Mouse (Mus musculus) E14TG2a.4 (cell line): ENCODE results near the gene She.

Experiments used
- H3K27me3 ChIP-seq: 2 replicates; pipeline ENCODE4 v1.6.1; 2014; ENCODE audit warnings: low read length, control low read depth; ENCODE audit not compliant: insufficient read depth
- H3K36me3 ChIP-seq: 2 replicates; pipeline ENCODE4 v1.6.1; 2014; ENCODE audit warnings: low read length, control low read depth; ENCODE audit not compliant: insufficient read depth
- H3K4me1 ChIP-seq: replicated peaks from 2 replicates; pipeline ENCODE4 v1.6.1; 2014; ENCODE audit warnings: low read depth, low read length, control low read depth
- H3K4me3 ChIP-seq: replicated peaks from 2 replicates; pipeline ENCODE4 v1.5.1; 2014; ENCODE audit warnings: mild to moderate bottlenecking, low read length
- H3K9me3 ChIP-seq: 2 replicates; pipeline ENCODE4 v1.6.1; 2014; ENCODE audit warnings: low read length, control low read depth
- CTCF ChIP-seq: conservative IDR thresholded peaks from 2 replicates; pipeline ENCODE4 v1.5.1; 2014; ENCODE audit warnings: low read length
- NANOG ChIP-seq: IDR thresholded peaks from 2 replicates; pipeline ENCODE4 v1.6.1; 2014; ENCODE audit warnings: borderline replicate concordance, low read length, mixed read lengths
- POU5F1 ChIP-seq: IDR thresholded peaks from 2 replicates; pipeline ENCODE4 v1.6.1; 2014; ENCODE audit warnings: low read length, borderline replicate concordance

Gene She

DNA sequence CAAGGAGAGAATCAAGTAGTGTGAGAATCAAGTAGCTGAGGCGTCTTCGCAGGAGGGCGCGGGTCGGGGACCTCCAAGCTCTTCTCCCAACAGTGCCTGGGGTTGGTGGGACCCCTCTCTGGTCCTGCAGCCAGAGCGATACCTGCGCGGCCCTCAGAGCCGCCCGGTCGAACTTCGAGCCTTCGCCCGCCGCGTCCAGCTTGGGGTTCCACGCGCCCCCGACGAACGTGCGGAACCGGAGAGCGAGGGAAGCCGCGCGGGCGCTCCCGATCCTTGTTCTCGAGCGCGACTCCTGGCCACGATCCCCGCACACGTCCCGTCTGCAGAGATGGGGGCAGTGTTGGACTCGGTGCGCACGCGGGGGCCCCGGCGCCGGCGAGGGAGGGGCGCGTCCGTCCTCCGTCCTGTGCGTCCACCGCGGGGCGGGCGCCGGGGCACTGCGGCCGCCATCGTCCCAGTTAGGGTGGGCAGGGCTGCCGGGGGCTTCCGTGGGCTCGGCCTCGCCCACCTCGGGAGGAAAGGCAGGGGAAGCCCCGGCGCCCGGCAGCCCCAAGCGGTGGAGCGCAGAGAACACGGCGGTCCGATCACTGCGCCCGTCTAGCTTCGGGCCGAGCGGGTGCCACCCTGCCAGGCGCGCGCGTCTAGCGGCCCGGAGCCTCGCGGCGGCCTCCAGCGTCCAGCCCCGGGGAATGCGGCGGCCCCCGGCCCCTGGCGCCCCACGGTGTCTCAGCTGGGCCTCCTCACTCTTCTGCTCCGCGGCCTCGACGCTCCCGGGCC, at the start of gene She:
Gene She (plus strand): TSS at position 556 of the 777 bp plus-strand sequence.
- Histone ChIP-seq H3K27me3 (peaks cover 59% of the 10 kb centered on the region), H3K9me3 (peaks cover 9% of the 10 kb centered on the region), H3K36me3 (no peaks in the 10 kb centered on the region), H3K4me1 (peaks cover 45% of the 10 kb centered on the region), H3K4me3 (peak within 1 kb of the TSS; percentile 83)
- TF ChIP-seq POU5F1 (no peak), CTCF (no peak), NANOG (no peak)

DNA sequence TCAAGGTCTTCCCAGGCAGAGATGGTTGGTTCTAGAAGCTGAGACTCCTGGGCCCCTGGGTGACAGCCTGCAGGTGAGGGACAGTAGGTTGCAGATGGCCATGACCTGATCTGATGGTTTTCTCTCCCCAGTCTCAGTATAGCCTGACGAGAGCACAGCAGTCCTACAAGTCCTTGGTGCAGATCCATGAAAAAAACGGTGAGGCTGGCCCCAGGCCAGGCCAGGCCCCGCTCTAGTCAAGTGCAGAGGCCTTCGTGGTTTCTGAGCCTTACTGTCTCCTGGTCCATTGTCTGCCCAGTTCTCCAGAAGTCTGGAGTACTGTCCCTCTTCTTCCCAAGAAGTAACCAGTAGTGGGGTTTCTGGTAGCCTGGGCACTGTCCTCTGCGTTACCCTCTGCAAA, 49.5 kb upstream of the She start:
- H3K4me1 ChIP-seq, result peaks cover 65% of the 10 kb centered on the region
- H3K27me3 ChIP-seq, result no peaks in the 10 kb centered on the region
- no peak overlapping the region for H3K4me3 ChIP-seq
- no peaks in the 10 kb centered on the region for H3K9me3 ChIP-seq
- no peak for TF ChIP-seq NANOG
- TF ChIP-seq POU5F1, result no peak
- TF ChIP-seq CTCF, result no peak
- peaks cover 77% of the 10 kb centered on the region for H3K36me3 ChIP-seq

DNA sequence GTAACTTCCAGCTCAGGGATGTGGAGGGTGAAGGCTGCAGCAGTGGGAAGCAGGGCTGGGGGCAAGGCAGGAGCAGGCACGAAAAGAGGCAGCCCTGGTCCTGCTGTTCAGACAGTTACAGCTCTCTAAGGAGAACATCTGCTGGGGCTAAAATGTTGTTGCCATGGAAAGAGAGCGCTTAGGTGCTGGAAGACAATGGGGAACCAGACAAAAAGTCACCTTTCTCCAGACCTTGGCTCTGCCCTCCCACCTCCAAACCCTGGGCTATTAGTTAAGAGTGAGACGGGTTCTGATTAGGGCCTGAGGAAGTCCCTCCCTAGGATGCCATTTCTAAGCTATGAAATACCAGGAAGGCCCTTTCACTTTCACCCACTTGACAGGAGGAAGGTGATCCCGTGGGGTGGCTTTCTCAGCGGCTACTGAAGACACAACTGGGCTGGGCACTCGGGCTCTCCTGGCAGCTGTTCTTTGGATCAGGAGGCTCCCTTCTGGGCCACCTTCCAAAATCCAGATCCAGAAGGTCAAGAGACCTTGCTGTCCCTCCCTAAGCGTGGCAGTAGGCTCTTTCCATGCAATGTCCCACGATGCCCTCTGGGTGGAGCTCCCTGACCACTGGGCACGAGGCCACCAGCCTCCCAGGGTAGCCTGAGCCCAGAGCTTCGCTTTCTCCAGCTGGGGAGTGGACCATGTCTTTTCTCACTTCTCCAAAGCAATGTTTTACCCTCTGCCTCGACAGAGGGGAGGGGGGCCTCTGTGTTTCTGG, 46.0 kb upstream of the She start:
- H3K4me1 ChIP-seq, result peaks cover 91% of the 10 kb centered on the region
- H3K36me3 ChIP-seq, result peaks cover 42% of the 10 kb centered on the region
- H3K9me3 ChIP-seq, result peaks cover 3% of the 10 kb centered on the region; the same call in 1 of the 2 replicates
- H3K4me3 ChIP-seq, result peak overlapping the region; percentile 23; the same call in 1 of the 2 replicates
- TF ChIP-seq CTCF (peak; percentile 24; the same call in 1 of the 2 replicates), POU5F1 (no peak)
- no peaks in the 10 kb centered on the region for H3K27me3 ChIP-seq

DNA sequence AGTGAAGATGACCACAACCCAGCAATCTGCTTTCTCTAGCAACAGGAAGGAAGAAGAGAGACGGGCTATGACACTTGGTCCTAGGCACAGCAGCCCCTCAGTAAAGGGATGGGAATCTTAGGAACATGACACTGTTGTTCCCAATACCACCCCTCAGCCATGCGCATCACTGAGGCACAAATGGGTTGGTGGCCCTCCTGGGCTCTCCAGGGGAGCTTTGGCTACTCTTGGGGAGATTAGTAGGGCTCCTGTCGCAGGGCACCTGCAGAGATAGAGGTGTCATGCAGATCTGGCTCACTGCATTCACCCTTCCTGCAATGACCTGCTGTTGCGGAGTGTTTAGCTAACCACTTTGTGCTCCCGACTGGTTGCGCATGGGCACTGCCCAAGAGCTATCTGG, 44.9 kb upstream of the She start:
- Histone ChIP-seq H3K9me3 (peaks cover 8% of the 10 kb centered on the region), H3K4me3 (no peak overlapping the region), H3K36me3 (peaks cover 31% of the 10 kb centered on the region), H3K4me1 (peaks cover 80% of the 10 kb centered on the region), H3K27me3 (no peaks in the 10 kb centered on the region)
- TF ChIP-seq CTCF, result no peak
- no peak for TF ChIP-seq NANOG
- TF ChIP-seq POU5F1, result no peak

DNA sequence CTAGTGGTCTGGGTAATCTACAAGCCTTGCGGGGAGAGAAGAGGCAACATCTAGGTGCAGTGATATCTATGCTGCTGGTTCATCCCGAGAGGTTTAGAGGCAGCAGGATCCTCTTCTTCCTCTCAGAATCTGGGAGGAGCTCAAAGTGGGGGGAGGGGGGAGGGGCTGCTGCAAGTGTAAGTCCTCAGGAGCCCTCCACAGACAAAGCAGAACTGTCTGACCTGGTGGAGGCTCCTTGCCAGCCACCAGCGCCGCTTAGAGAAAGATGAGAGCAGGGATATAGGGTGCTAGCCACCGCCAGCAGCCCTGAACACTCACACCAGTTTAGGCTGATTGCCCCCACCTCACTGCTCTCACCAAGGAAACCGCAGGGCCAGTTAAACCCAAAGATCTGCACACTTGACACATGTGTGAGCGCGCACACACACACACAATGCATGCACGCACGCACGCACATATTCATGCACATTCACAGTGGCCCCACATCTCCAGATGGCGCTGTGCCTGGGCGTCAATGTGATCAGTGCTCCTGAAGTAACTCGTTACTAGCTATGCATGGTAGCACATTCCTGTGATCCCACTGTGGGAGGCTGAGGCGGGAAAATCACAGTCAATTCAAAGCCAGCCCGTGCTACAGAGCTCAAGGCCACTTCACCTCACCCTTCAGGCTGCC, 42.4 kb upstream of the She start:
- Histone ChIP-seq H3K9me3 (peaks cover 13% of the 10 kb centered on the region), H3K4me3 (peak overlapping the region; percentile 68), H3K4me1 (peaks cover 63% of the 10 kb centered on the region), H3K36me3 (peaks cover 5% of the 10 kb centered on the region), H3K27me3 (no peaks in the 10 kb centered on the region)
- TF ChIP-seq NANOG, result no peak
- TF ChIP-seq CTCF, result peak; percentile 19; the same call in 1 of the 2 replicates

DNA sequence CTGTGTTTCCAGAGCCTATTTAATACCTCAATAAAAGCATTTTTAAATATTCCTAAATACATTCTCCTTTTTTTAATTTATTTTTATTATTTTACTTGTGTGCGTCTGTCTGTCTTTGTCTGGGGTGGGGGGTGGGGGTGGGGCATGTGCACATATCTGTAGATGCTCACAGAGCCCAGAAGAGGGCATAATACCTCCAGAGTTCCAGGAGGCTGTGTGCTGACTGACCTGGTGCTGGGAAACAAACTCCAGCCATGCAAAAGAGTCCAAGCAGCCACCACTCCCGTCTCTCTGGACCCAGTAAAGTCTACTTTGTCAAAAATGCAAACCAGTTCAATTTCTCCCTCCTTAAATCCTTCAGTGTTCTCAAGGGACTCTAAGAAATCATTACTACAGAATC, 36.6 kb upstream of the She start:
- Histone ChIP-seq H3K4me3 (no peak overlapping the region), H3K4me1 (peaks cover 52% of the 10 kb centered on the region), H3K9me3 (peaks cover 12% of the 10 kb centered on the region), H3K27me3 (no peaks in the 10 kb centered on the region), H3K36me3 (no peaks in the 10 kb centered on the region)
- TF ChIP-seq NANOG (no peak), POU5F1 (no peak), CTCF (no peak; the same call in 1 of the 2 replicates)

DNA sequence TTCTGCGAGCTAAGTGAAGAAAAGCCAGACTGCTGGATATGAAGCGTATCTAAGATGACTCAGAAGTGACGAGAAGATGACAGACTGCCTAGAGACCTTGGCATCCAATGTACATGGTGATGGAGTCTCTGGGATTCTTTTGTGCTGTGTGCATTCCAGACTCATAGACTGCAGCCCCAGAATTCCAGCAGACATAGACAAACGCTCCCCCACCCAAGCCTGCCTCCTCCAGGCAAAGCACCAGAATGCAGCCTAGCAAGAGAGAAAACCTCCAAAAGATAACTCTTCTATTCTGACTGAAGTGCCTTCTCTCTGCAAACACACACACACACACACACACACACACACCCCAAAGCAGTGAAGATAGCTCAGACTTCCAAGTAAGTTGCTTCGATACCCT, 35.4 kb upstream of the She start:
- no peaks in the 10 kb centered on the region for H3K36me3 ChIP-seq
- H3K4me1 ChIP-seq, result peaks cover 52% of the 10 kb centered on the region
- no peak overlapping the region for H3K4me3 ChIP-seq
- H3K27me3 ChIP-seq, result no peaks in the 10 kb centered on the region
- H3K9me3 ChIP-seq, result peaks cover 9% of the 10 kb centered on the region; the same call in 1 of the 2 replicates
- TF ChIP-seq POU5F1 (no peak), CTCF (peak; percentile 45)

DNA sequence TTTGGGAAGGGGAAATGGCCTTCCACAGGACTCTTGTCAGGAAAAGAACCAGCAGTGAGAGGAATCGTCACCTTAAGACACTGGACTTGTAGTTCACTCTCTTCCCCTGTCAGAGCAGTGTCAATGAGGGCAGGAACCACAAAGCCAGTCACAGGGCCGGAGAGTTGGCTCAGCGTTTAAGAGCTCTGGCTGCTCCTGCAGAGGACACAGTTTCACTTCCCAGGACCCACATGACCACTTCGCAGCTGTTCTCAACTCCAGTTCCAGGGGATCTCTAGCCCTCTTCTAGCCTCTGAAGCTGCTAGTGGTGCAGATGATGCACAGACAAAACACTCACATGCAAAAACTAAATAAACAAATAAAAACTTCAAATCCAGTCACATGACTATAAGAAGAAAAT, 34.8 kb upstream of the She start:
- peaks cover 5% of the 10 kb centered on the region; the same call in 1 of the 2 replicates for H3K9me3 ChIP-seq
- no peaks in the 10 kb centered on the region for H3K36me3 ChIP-seq
- TF ChIP-seq POU5F1 (no peak), CTCF (no peak), NANOG (no peak)
- H3K27me3 ChIP-seq, result no peaks in the 10 kb centered on the region
- H3K4me3 ChIP-seq, result no peak overlapping the region
- H3K4me1 ChIP-seq, result peaks cover 58% of the 10 kb centered on the region
